Mouse (Mus musculus): ENCODE data around the gene H2-Oa. TPM values are rescaled to one million over a fixed set of nuclear protein-coding genes. Genes with fewer than 3 reads are reported as not detected.
"Not testable (repeated sequence)": the region's sequence is repeated elsewhere in the genome, so short reads cannot be mapped to it uniquely, and the experiment has no call there.

Gene H2-Oa
- polyA plus RNA-seq, 1 experiment from 2014 or later: 1.1 TPM

GRCm38 (mm10) chr17:34142456-34143010, 50.4 kb downstream of the H2-Oa start:
- Histone ChIP-seq H3K4me2 (replicated peaks; ENCODE audit: low read depth, low read length) (no peak overlapping the region), H3K27me3 (replicated peaks; ENCODE audit: insufficient read depth, low read length) (no peaks in the 10 kb centered on the region), H3K36me3 (ENCODE audit: insufficient read depth, low read length) (no peaks in the 10 kb centered on the region), H3K9me3 (ENCODE audit: low read length) (no peaks in the 10 kb centered on the region), H3K4me3 (ENCODE audit: low read depth, low read length) (no peak overlapping the region), H3K4me1 (ENCODE audit: insufficient read depth, low read depth, low read length) (no peaks in the 10 kb centered on the region), H3K27ac (ENCODE audit: low read length) (peak overlapping the region; percentile 51; the same call in 1 of the 2 replicates), H3K9ac (replicated peaks; ENCODE audit: low read depth) (no peak overlapping the region)
- ATAC-seq (peak; percentile 11; the same call in 1 of the 2 replicates), DNase-seq (ENCODE audit: low spot score) (no peak)
- 42% methylated on average over 7 of the region's 7 CpGs for WGBS
- no peak for TF ChIP-seq CTCF (IDR thresholded peaks at IDR 0.05)
- TF ChIP-seq EP300 (IDR thresholded peaks at IDR 0.05): no peak

- peak; percentile 79 for ATAC-seq
- no peaks in the 10 kb centered on the region for H3K36me3 ChIP-seq (ENCODE audit: insufficient read depth, low read length)
- H3K27me3 ChIP-seq (replicated peaks; ENCODE audit: insufficient read depth, low read length): no peaks in the 10 kb centered on the region
- TF ChIP-seq EP300 (IDR thresholded peaks at IDR 0.05): no peak
- TF ChIP-seq CTCF (IDR thresholded peaks at IDR 0.05): no peak
- H3K9ac ChIP-seq (replicated peaks; ENCODE audit: low read depth): no peak within 1 kb of the TSS
- H3K4me3 ChIP-seq (ENCODE audit: low read depth, low read length): no peak within 1 kb of the TSS
- no peaks in the 10 kb centered on the region for H3K9me3 ChIP-seq (ENCODE audit: low read length)
- H3K4me2 ChIP-seq (replicated peaks; ENCODE audit: low read depth, low read length): no peak within 1 kb of the TSS
- 20% methylated on average over 7 of the region's 7 CpGs for WGBS
- peak; percentile 75 for DNase-seq (ENCODE audit: low spot score)
- no peaks in the 10 kb centered on the region for H3K4me1 ChIP-seq (ENCODE audit: insufficient read depth, low read depth, low read length)
- peak within 1 kb of the TSS; percentile 51; the same call in 1 of the 2 replicates for H3K27ac ChIP-seq (ENCODE audit: low read length)
Measured at GRCm38 (mm10) chr17:34143033-34143432, 50.9 kb downstream of the H2-Oa start, which contains the start of gene H2-DMb2. Gene H2-DMb2, plus strand, starts transcription at chr17:34143307.

DNA sequence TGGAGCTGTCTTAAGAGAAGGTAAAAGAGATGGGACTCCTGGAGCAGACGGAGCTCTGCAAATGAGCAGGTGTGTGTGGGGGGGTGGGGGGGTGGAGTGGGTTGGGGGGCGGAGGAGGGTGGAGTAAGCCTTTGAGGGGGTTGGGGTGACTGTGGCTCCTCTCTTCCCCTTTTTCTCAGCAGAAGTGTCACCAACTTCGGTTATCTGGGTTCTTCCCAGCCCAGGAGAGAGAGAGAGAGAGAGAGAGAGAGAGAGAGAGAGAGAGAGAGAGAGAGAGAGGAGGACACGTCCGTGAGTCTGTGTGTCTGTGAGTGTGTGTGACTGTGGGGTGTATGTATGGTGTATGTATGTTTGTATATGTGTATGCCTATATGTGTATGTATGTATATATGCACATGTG, 51.3 kb downstream of the H2-Oa start:
- no peak for DNase-seq (ENCODE audit: low spot score)
- H3K27me3 ChIP-seq (replicated peaks; ENCODE audit: insufficient read depth, low read length): no peaks in the 10 kb centered on the region
- WGBS: 31% methylated on average over 5 of the region's 5 CpGs
- H3K4me1 ChIP-seq (ENCODE audit: insufficient read depth, low read depth, low read length): no peaks in the 10 kb centered on the region
- H3K9me3 ChIP-seq (ENCODE audit: low read length): no peaks in the 10 kb centered on the region
- ATAC-seq: no peak
- H3K4me3 ChIP-seq (ENCODE audit: low read depth, low read length): no peak overlapping the region
- H3K27ac ChIP-seq (ENCODE audit: low read length): no peak overlapping the region
- H3K36me3 ChIP-seq (ENCODE audit: insufficient read depth, low read length): no peaks in the 10 kb centered on the region
- TF ChIP-seq EP300 (IDR thresholded peaks at IDR 0.05) (no peak), CTCF (IDR thresholded peaks at IDR 0.05) (no peak)
- no peak overlapping the region for H3K4me2 ChIP-seq (replicated peaks; ENCODE audit: low read depth, low read length)
- H3K9ac ChIP-seq (replicated peaks; ENCODE audit: low read depth): no peak overlapping the region

- not testable (repeated sequence) for H3K9ac ChIP-seq (replicated peaks; ENCODE audit: low read depth); H3K27me3 ChIP-seq (replicated peaks; ENCODE audit: insufficient read depth, low read length); H3K9me3 ChIP-seq (ENCODE audit: low read length); H3K27ac ChIP-seq (ENCODE audit: low read length); H3K4me2 ChIP-seq (replicated peaks; ENCODE audit: low read depth, low read length); H3K4me3 ChIP-seq (ENCODE audit: low read depth, low read length); ATAC-seq; H3K36me3 ChIP-seq (ENCODE audit: insufficient read depth, low read length); DNase-seq (ENCODE audit: low spot score); H3K4me1 ChIP-seq (ENCODE audit: insufficient read depth, low read depth, low read length)
- 96% methylated on average over 3 of the region's 4 CpGs for WGBS
Measured at GRCm38 (mm10) chr17:34144221-34144620, 52.1 kb downstream of the H2-Oa start.

Other genes with a start within 250 kb of the H2-Oa start
- 37.6 and 39.3 TPM in 2 replicates for gene Cd320, start 249.2 kb upstream of the H2-Oa start, polyA plus RNA-seq (2015; fragmentation: Nextera tagmentation; extraction: Ambion mirVana)
- not detected in 2 replicates for gene Gm7029, start 218.5 kb upstream of the H2-Oa start, polyA plus RNA-seq (2015; fragmentation: Nextera tagmentation; extraction: Ambion mirVana)
- 0.37 and 1.0 TPM in 2 replicates for gene Kifc1, start 201.7 kb upstream of the H2-Oa start, polyA plus RNA-seq (2015; fragmentation: Nextera tagmentation; extraction: Ambion mirVana)
- gene Platr17, start 187.2 kb upstream of the H2-Oa start, polyA plus RNA-seq (2015; fragmentation: Nextera tagmentation; extraction: Ambion mirVana): 0.29 and 0.55 TPM in 2 replicates
- gene Daxx, start 182.9 kb upstream of the H2-Oa start, polyA plus RNA-seq (2015; fragmentation: Nextera tagmentation; extraction: Ambion mirVana): 23.9 and 29.0 TPM in 2 replicates
- gene Tapbp, start 176.4 kb upstream of the H2-Oa start, polyA plus RNA-seq (2015; fragmentation: Nextera tagmentation; extraction: Ambion mirVana): 102 and 113 TPM in 2 replicates
- 16.6 and 17.0 TPM in 2 replicates for gene Zbtb22, start 176.4 kb upstream of the H2-Oa start, polyA plus RNA-seq (2015; fragmentation: Nextera tagmentation; extraction: Ambion mirVana)
- gene Rgl2, start 162.8 kb upstream of the H2-Oa start, polyA plus RNA-seq (2015; fragmentation: Nextera tagmentation; extraction: Ambion mirVana): 39.0 and 45.2 TPM in 2 replicates
- 99.7 and 103 TPM in 2 replicates for gene Pfdn6, start 152.0 kb upstream of the H2-Oa start, polyA plus RNA-seq (2015; fragmentation: Nextera tagmentation; extraction: Ambion mirVana)
- 8.8 TPM in 2 replicates for gene Wdr46, start 151.7 kb upstream of the H2-Oa start, polyA plus RNA-seq (2015; fragmentation: Nextera tagmentation; extraction: Ambion mirVana)
- 9.3 and 12.0 TPM in 2 replicates for gene B3galt4, start 140.9 kb upstream of the H2-Oa start, polyA plus RNA-seq (2015; fragmentation: Nextera tagmentation; extraction: Ambion mirVana)
- gene Vps52, start 136.5 kb upstream of the H2-Oa start, polyA plus RNA-seq (2015; fragmentation: Nextera tagmentation; extraction: Ambion mirVana): 28.5 and 31.1 TPM in 2 replicates
- gene Rps18, start 136.3 kb upstream of the H2-Oa start, polyA plus RNA-seq (2015; fragmentation: Nextera tagmentation; extraction: Ambion mirVana): 1,282 and 1,435 TPM in 2 replicates
- gene H2-K1, start 92.0 kb upstream of the H2-Oa start, polyA plus RNA-seq (2015; fragmentation: Nextera tagmentation; extraction: Ambion mirVana): 213 and 222 TPM in 2 replicates
- 18.8 and 19.1 TPM in 2 replicates for gene Ring1, start 67.7 kb upstream of the H2-Oa start, polyA plus RNA-seq (2015; fragmentation: Nextera tagmentation; extraction: Ambion mirVana)
- gene H2-Ke6, start 64.3 kb upstream of the H2-Oa start, polyA plus RNA-seq (2015; fragmentation: Nextera tagmentation; extraction: Ambion mirVana): 57.9 and 59.8 TPM in 2 replicates
- gene Slc39a7, start 60.7 kb upstream of the H2-Oa start, polyA plus RNA-seq (2015; fragmentation: Nextera tagmentation; extraction: Ambion mirVana): 130 and 131 TPM in 2 replicates
- 35.0 and 35.7 TPM in 2 replicates for gene Rxrb, start 60.5 kb upstream of the H2-Oa start, polyA plus RNA-seq (2015; fragmentation: Nextera tagmentation; extraction: Ambion mirVana)
- gene Col11a2, start 52.9 kb upstream of the H2-Oa start, polyA plus RNA-seq (2015; fragmentation: Nextera tagmentation; extraction: Ambion mirVana): 0.25 and 0.44 TPM in 2 replicates
- gene H2-DMa, start 27.2 kb downstream of the H2-Oa start, polyA plus RNA-seq (2015; fragmentation: Nextera tagmentation; extraction: Ambion mirVana): 20.7 and 23.9 TPM in 2 replicates
- gene Brd2, start 30.3 kb downstream of the H2-Oa start, polyA plus RNA-seq (2015; fragmentation: Nextera tagmentation; extraction: Ambion mirVana): 80.2 and 80.3 TPM in 2 replicates
- gene H2-DMb2, start 51.0 kb downstream of the H2-Oa start, polyA plus RNA-seq (2015; fragmentation: Nextera tagmentation; extraction: Ambion mirVana): 1.8 and 2.2 TPM in 2 replicates
- gene H2-DMb1, start 60.7 kb downstream of the H2-Oa start, polyA plus RNA-seq (2015; fragmentation: Nextera tagmentation; extraction: Ambion mirVana): 6.9 and 7.2 TPM in 2 replicates
- gene Tap1, start 95.2 kb downstream of the H2-Oa start, polyA plus RNA-seq (2015; fragmentation: Nextera tagmentation; extraction: Ambion mirVana): 11.6 and 12.6 TPM in 2 replicates
- gene Psmb9, start 95.4 kb downstream of the H2-Oa start, polyA plus RNA-seq (2015; fragmentation: Nextera tagmentation; extraction: Ambion mirVana): 16.4 and 17.1 TPM in 2 replicates
- 54.9 and 58.6 TPM in 2 replicates for gene Psmb8, start 105.4 kb downstream of the H2-Oa start, polyA plus RNA-seq (2015; fragmentation: Nextera tagmentation; extraction: Ambion mirVana)
- 23.9 and 26.1 TPM in 2 replicates for gene Tap2, start 111.2 kb downstream of the H2-Oa start, polyA plus RNA-seq (2015; fragmentation: Nextera tagmentation; extraction: Ambion mirVana)
- 0.43 and 1.2 TPM in 2 replicates for gene H2-Ob, start 146.6 kb downstream of the H2-Oa start, polyA plus RNA-seq (2015; fragmentation: Nextera tagmentation; extraction: Ambion mirVana)
- gene H2-Ab1, start 165.3 kb downstream of the H2-Oa start, polyA plus RNA-seq (2015; fragmentation: Nextera tagmentation; extraction: Ambion mirVana): 17.8 and 19.2 TPM in 2 replicates
- gene H2-Aa, start 195.5 kb downstream of the H2-Oa start, polyA plus RNA-seq (2015; fragmentation: Nextera tagmentation; extraction: Ambion mirVana): 15.8 and 20.6 TPM in 2 replicates
- gene H2-Eb1, start 213.5 kb downstream of the H2-Oa start, polyA plus RNA-seq (2015; fragmentation: Nextera tagmentation; extraction: Ambion mirVana): 11.9 and 12.6 TPM in 2 replicates
- not detected in 2 replicates for gene H2-Eb2, start 233.3 kb downstream of the H2-Oa start, polyA plus RNA-seq (2015; fragmentation: Nextera tagmentation; extraction: Ambion mirVana)

All from lung, postnatal 0 days (tissue).